Mouse (Mus musculus) adrenal gland (tissue): ENCODE results near the gene Cdc5l.

Experiments used
- intact Hi-C: fragments of 180-260 bp; cut with DNase I; formaldehyde crosslinking; loops from one replicate; pipeline ENCODE4 v1.15.1; 2025

The Cdc5l gene

GRCm38 (mm10) chr17:45373987-45374608 lies 59.4 kb downstream of the Cdc5l start:
- intact Hi-C loops, result loop anchor here (5.0 to 10.0 kb wide), 4 partner anchors 119 to 1109 kb away; no protein-coding TSS in a partner anchor

GRCm38 (mm10) chr17:45371042-45371441 lies 62.5 kb downstream of the Cdc5l start:
- intact Hi-C loops, result loop anchor here (5.0 to 10.0 kb wide), 4 partner anchors 116 to 1106 kb away; no protein-coding TSS in a partner anchor

- intact Hi-C loops, result loop anchor here (5.0 to 10.0 kb wide), 4 partner anchors 116 to 1106 kb away; no protein-coding TSS in a partner anchor
These were observed 63.0 kb downstream of the Cdc5l start for GRCm38 (mm10) chr17:45370535-45370934.

DNA sequence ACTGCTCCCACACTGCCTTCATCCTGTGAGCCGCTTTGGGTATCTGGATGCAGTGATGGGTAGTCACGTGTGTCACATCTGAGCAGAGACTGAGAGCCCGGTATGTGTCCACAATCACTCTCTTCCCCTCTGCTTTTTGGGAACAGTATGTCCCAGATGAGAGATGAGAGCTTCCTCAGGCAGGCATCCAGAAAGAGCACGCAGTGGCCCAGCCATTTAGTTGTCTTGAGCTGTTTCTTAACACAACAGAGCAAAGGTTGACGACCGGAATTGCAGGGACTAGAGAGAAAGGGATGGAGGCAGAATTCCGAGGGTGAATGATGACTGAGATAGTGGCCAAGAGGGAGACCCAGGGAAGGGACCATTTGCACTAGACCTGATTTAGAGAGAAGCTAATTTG lies 68.7 kb downstream of the Cdc5l start:
- intact Hi-C loops, result loop anchor here (10.0 kb wide), 1 partner anchor 310 kb away; no protein-coding TSS in a partner anchor

DNA sequence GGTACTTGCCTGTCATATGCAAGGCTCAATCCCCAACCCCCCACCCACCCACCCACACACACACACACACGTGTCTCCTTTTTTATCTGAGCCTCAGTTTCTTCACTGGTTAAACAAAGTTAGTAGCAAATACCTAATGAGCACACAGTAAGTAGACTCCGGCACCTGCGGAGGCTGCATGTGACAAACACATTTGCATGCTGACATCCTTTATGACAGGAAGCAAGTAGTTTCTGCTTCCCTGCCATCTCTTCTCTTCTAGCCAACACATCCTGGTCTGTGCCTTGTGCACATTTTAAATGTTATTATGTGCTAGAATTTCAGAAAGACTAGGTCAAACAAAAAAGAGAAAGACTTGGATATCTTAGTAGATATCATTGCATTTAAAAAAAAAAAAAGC lies 72.6 kb downstream of the Cdc5l start:
- intact Hi-C loops, result loop anchor here (10.0 kb wide), 1 partner anchor 306 kb away; no protein-coding TSS in a partner anchor

GRCm38 (mm10) chr17:45359443-45359842 lies 74.1 kb downstream of the Cdc5l start:
- intact Hi-C loops, result no loop called here

- intact Hi-C loops, result no loop called here
These were observed 77.1 kb downstream of the Cdc5l start for GRCm38 (mm10) chr17:45356431-45356830.

GRCm38 (mm10) chr17:45347951-45348350 lies 85.6 kb downstream of the Cdc5l start:
- intact Hi-C loops, result no loop called here
